Mouse (Mus musculus) megakaryocyte, embryonic 14.5 days (primary cell): Measurements from ENCODE around the gene Nbr1. TPM values are rescaled to one million over a fixed set of nuclear protein-coding genes. Genes with fewer than 3 reads are reported as not detected.
"Not testable (repeated sequence)": the region's sequence is repeated elsewhere in the genome, so short reads cannot be mapped to it uniquely, and the experiment has no call there.

Source experiments
- H3K27me3 ChIP-seq: replicated peaks from 2 replicates; pipeline ENCODE3; 2012; ENCODE audit warnings: inconsistent platforms
- H3K36me3 ChIP-seq: replicated peaks from 2 replicates; pipeline ENCODE3; 2012; ENCODE audit warnings: low read length, inconsistent platforms, mixed read lengths
- H3K4me1 ChIP-seq: 2 replicates; pipeline ENCODE4 v1.6.1; 2012; ENCODE audit warnings: inconsistent platforms
- H3K4me3 ChIP-seq: replicated peaks from 2 replicates; pipeline ENCODE3; 2012; ENCODE audit warnings: moderate library complexity, mild to moderate bottlenecking, inconsistent platforms
- H3K9me3 ChIP-seq: 2 replicates; pipeline ENCODE4 v1.6.1; 2012; ENCODE audit warnings: inconsistent platforms
- FLI1 ChIP-seq: IDR thresholded peaks from 2 replicates; pipeline ENCODE4 v1.6.1; 2012; ENCODE audit warnings: low read length, inconsistent platforms, mixed read lengths
- GATA1 ChIP-seq: IDR thresholded peaks from 3 replicates; pipeline ENCODE4 v1.6.1; 2012; ENCODE audit warnings: mixed read lengths, low read length, inconsistent platforms, borderline replicate concordance
- polyA plus RNA-seq: library from polyadenylated mRNA; stranded (reverse); fragments of >175 nt; gene quantifications from 2 replicates; pipeline ENCODE4 v1.2.3, GENCODE M21; 2012; ENCODE audit warnings: low replicate concordance; ENCODE audit not compliant: insufficient read depth

Nbr1 gene
- polyA plus RNA-seq, 1 experiment, result 55.6 TPM

DNA sequence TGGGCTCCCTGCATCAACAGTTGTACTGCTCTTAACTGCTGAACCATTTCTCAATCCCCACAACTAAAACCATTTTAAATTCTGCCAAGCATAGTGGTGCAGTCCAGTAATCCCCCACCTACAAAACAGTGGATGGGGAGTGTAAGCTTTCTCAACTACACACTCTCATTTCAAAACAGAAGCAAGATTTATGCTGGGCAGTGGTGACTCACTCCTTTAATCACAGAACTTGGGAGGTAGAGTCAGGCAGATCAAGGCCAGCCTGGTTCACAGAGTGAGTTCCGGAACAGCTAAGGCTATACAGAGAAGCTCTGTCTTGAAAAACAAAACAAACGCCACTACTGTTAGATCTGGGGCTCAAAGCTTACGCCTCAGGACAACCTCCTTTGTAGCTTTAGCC, 66.6 kb downstream of the Nbr1 start:
- Histone ChIP-seq H3K4me1 (peaks cover 27% of the 10 kb centered on the region), H3K36me3 (no peaks in the 10 kb centered on the region), H3K4me3 (no peak overlapping the region), H3K27me3 (peaks cover 18% of the 10 kb centered on the region), H3K9me3 (peaks cover 20% of the 10 kb centered on the region)
- TF ChIP-seq FLI1 (no peak), GATA1 (no peak)

DNA sequence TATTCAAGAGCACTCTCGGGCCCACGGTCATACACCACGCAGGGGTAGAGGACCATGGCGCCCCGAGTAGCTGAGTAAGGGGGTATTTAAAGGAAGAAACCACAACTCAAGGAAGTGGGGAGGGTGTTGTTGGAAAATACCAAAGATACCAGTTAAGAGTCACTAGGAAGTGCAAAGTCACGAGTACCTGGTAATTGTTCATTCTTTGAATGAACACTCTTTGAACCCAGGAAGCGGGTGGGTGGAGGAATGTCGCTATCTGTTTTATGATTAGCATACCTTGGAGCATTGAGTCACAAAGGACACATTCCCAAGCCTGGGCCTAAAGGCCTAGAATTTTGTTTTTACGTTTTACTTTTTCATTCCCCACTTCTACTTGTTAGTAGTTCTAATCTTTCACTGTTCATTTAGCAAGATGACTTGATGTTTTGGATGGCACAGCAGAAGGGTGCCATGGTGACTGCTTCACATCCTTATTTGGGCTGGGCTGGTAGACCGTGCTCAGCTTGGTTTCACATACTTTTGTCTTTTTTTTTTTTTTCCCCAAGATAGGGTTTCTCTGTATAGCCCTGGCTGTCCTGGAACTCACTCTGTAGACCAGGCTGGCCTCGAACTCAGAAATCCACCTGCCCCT, 68.2 kb downstream of the Nbr1 start:
- Histone ChIP-seq H3K4me1 (peaks cover 23% of the 10 kb centered on the region), H3K27me3 (peaks cover 14% of the 10 kb centered on the region), H3K9me3 (peaks cover 24% of the 10 kb centered on the region)
- H3K4me3 ChIP-seq, H3K36me3 ChIP-seq: not testable (repeated sequence)

DNA sequence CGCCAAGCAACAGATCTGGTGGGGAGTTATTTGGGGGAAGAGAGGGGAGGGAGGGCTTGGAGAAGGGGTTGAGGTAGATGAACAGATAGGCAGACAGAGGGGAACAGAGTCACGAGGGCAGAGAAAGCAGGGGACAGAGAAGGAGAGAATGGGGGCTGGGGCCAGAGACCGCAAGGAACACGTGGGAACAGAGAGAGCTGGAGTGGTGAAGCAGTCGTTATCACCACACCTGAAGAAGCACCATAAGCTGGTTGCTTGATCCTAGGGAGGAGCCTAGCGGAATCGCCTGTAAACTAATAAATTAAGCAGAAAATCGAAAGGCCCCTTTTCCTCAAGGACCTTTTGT, 74.7 kb downstream of the Nbr1 start:
- peaks cover 29% of the 10 kb centered on the region for H3K4me1 ChIP-seq
- peaks cover 2% of the 10 kb centered on the region for H3K27me3 ChIP-seq
- peak overlapping the region; percentile 92 for H3K4me3 ChIP-seq
- peaks cover 12% of the 10 kb centered on the region for H3K36me3 ChIP-seq
- TF ChIP-seq FLI1 (no peak), GATA1 (no peak)
- peaks cover 21% of the 10 kb centered on the region for H3K9me3 ChIP-seq

DNA sequence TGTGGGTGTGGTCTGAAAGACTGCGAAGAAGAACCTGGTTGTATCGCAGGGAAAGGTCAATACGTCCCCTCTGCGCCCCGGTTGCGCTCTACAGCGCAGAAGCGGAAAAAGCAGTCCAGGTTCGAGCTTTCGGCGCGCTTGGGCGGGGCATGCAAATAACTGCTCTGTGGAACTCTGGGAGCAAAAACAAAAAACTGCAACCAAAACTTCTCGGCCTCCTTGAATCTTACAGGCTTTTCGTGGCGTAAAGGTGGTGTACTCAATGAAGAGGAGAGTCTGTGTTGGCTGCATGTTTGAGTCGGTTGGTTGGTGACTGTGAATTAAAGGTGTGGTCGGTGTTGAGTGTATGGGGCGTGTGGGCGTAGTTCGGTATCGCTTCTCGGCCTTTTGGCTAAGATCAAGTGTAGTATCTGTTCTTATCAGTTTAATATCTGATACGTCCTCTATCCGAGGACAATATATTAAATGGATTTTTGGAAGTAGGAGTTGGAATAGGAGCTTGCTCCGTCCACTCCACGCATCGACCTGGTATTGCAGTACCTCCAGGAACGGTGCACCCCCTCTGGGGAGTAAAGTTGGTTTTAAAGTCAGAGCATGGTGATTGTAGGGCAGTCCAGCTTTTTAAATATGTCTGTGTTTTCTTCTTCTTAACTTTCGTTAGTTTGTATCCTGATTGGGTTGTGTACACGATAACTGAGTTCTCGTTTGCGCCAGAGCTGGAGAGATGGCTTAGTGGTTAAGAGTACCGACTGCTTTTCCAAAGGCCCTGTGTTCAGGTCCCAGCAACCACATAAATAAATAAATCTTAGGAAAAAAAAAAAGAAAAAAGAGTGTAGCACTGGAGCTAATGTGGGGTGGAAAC, 75.3 kb downstream of the Nbr1 start, which contains the start of gene Rdm1:
TSS of gene Rdm1 (plus strand) at position 201 of the 862 bp plus-strand sequence.
- peaks cover 29% of the 10 kb centered on the region for H3K4me1 ChIP-seq
- peaks cover 12% of the 10 kb centered on the region for H3K36me3 ChIP-seq
- TF ChIP-seq GATA1 (no peak), FLI1 (no peak)
- peaks cover 15% of the 10 kb centered on the region for H3K9me3 ChIP-seq
- H3K4me3 ChIP-seq, result peak within 1 kb of the TSS; percentile 94
- peaks cover 2% of the 10 kb centered on the region for H3K27me3 ChIP-seq

DNA sequence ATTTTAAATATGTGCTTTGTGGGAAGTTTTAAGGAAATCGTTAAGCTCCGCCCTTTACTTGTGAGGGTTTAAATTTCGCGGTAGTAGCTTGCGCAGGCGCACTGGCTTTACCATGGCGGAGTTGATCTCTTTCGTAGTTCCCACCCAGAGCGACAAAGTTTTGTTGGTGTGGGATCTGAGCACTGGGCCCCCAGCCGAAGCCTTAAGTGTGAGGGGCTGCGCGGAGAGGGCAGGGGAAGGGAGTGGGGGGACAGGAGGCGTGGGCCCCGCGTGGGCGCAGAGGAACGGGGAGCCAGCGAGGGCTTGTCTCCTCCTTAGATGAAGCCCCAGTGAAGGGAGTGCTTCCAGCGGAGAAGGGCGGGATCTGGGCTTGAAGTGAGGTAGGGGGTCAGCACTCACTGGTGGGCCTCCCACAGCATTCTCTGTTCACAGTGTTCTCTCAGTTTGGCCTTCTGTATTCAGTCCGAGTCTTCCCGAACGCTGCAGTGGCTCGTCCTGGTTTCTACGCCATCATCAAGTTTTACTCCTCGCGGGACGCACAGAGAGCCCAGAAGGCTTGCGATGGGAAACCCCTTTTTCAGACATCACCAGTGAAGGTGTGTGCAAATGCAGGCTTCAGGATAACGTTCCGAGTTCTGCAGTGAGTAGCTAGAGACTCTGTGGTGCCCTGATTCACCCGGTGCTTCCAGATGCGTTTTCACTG, 76.1 kb downstream of the Nbr1 start:
- TF ChIP-seq GATA1 (no peak), FLI1 (no peak)
- H3K9me3 ChIP-seq, result peaks cover 7% of the 10 kb centered on the region; the same call in 1 of the 2 replicates
- H3K27me3 ChIP-seq, result peaks cover 5% of the 10 kb centered on the region
- peak overlapping the region; percentile 94 for H3K4me3 ChIP-seq
- H3K4me1 ChIP-seq, result peaks cover 32% of the 10 kb centered on the region
- H3K36me3 ChIP-seq, result peaks cover 12% of the 10 kb centered on the region

DNA sequence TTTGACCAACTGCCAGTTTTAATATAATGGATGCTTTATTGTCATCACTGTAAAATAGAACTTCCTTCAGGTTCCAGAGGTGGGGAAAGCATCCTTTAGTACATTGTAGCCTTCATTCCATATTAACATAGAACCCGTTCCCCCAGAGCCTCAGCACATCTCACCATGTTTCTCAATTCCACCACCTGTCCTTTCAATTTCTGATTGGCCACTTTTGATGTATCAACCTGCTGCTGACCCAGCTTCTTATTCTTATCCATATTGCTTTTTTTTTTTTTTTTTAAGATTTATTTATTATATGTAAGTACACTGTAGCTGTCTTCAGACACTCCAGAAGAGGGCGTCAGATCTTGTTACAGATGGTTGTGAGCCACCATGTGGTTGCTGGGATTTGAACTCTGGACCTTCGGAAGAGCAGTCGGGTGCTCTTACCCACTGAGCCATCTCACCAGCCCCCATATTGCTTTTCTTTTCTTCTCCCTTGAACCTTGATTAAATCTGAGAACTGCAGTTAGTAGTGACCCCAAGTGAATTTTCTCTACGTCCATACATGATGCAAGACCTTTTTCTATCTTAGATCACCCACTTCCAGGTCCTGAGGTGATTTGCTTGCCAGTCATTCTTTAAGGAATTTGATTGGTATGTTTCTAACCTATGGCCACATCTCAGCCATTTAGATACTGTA, 76.9 kb downstream of the Nbr1 start:
- Histone ChIP-seq H3K36me3 (peaks cover 18% of the 10 kb centered on the region), H3K4me3 (peak overlapping the region; percentile 94), H3K4me1 (peaks cover 34% of the 10 kb centered on the region)
- H3K27me3 ChIP-seq, H3K9me3 ChIP-seq: not testable (repeated sequence)

Other genes with a start within 250 kb of the Nbr1 start
- gene Becn1, start 249.9 kb upstream of the Nbr1 start, polyA plus RNA-seq, result 43.7 and 96.0 TPM in 2 replicates
- gene Psme3, start 235.9 kb upstream of the Nbr1 start, polyA plus RNA-seq, result 32.6 and 45.1 TPM in 2 replicates
- 2.0 and 2.9 TPM in 2 replicates for gene Aoc2, start 227.1 kb upstream of the Nbr1 start, polyA plus RNA-seq
- not detected in 2 replicates for gene Aoc3, start 221.5 kb upstream of the Nbr1 start, polyA plus RNA-seq
- not detected in 2 replicates for gene G6pc, start 184.6 kb upstream of the Nbr1 start, polyA plus RNA-seq
- 5.7 and 39.7 TPM in 2 replicates for gene Aarsd1, start 134.5 kb upstream of the Nbr1 start, polyA plus RNA-seq
- not detected in 2 replicates for gene Gm27029, start 127.4 kb upstream of the Nbr1 start, polyA plus RNA-seq
- 3.1 TPM in 1 of 2 replicates, not detected in the other for gene Rundc1, start 127.1 kb upstream of the Nbr1 start, polyA plus RNA-seq
- 2.8 TPM in 1 of 2 replicates, not detected in the other for gene Ptges3l, start 126.8 kb upstream of the Nbr1 start, polyA plus RNA-seq
- gene Rpl27, start 109.9 kb upstream of the Nbr1 start, polyA plus RNA-seq, result 250 and 697 TPM in 2 replicates
- gene Ifi35, start 103.7 kb upstream of the Nbr1 start, polyA plus RNA-seq, result 5.7 and 15.6 TPM in 2 replicates
- 2.6 and 2.9 TPM in 2 replicates for gene Rnd2, start 87.2 kb upstream of the Nbr1 start, polyA plus RNA-seq
- 47.7 and 94.2 TPM in 2 replicates for gene Vat1, start 85.9 kb upstream of the Nbr1 start, polyA plus RNA-seq
- gene Brca1, start 194 bp upstream of the Nbr1 start, polyA plus RNA-seq, result 1.9 TPM in 1 of 2 replicates, not detected in the other
- gene Tmem106a, start 30.1 kb downstream of the Nbr1 start, polyA plus RNA-seq, result 3.4 and 23.5 TPM in 2 replicates
- not detected in 2 replicates for gene Gm11634, start 47.1 kb downstream of the Nbr1 start, polyA plus RNA-seq
- gene Rdm1, start 75.0 kb downstream of the Nbr1 start, polyA plus RNA-seq, result 3.8 TPM in 1 of 2 replicates, not detected in the other
- 1.2 TPM in 1 of 2 replicates, not detected in the other for gene Arl4d, start 113.4 kb downstream of the Nbr1 start, polyA plus RNA-seq
- gene Dhx8, start 180.8 kb downstream of the Nbr1 start, polyA plus RNA-seq, result 0.63 and 3.8 TPM in 2 replicates
- 12.0 and 22.5 TPM in 2 replicates for gene Etv4, start 233.2 kb downstream of the Nbr1 start, polyA plus RNA-seq